Mouse (Mus musculus): Measurements from ENCODE around the gene Stk39.
"Not testable (repeated sequence)": the region's sequence is repeated elsewhere in the genome, so short reads cannot be mapped to it uniquely, and the experiment has no call there.

Gene Stk39

DNA sequence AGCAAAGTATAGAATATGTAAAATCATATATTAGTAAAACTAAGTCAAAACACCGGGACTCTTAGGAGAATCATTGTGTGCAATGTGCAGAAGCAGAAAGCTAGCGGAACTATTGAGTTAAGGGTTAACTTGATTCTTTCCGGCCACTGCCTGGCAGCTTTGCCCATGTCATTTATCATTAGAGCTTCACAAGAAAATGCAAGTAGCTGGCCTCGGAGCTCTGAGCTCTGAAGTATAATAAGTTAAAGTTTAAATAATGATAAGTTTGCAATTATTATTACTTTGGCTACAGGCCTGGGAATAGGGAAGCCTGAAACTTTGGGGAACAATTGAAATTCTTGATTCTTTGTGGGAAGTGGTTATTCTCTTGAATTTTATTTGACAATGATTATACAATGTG is 232.7 kb downstream of the Stk39 start:
- DNase-seq (ENCODE audit: low read depth, low spot score), result not testable (repeated sequence)

DNA sequence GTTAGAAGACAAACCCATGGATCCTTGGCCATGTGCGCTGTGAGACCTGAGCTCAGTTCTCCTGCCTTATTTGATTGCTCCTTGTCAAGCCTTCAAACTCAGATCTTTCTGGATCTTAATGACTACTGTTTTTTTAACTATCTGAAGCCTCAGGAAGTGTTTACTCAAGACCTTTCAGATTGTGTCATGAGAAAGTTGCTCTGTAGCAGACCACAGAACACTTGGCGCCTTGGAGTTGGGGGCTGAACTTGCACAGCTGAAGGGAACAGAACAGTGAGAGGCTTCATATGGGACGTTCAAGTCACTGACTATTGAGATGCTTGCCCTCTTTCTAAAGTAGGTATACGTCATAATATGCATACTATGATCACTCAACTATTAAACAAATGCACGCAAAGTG is 239.1 kb downstream of the Stk39 start:
- no peak for DNase-seq (ENCODE audit: low read depth, low spot score)

DNA sequence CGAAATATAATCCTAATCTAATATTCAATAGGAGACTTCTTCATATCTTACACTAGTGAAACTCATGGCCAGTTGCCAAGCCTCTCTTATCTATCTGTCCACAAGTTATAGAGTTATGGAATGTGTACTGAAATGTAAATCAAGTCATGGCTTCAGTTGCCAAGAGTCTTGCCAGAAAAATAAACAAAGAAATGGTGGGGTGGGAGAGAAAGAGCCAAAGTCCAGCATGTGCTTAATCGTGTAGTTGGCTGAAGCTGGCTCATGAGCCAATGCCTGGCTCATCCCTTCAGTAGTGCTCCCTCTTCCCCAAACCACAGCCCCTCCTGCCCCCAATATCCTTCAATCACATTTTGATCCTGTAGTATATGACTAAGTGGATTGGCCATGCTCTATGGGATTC is 242.2 kb downstream of the Stk39 start:
- no peak for DNase-seq (ENCODE audit: low read depth, low spot score)

DNA sequence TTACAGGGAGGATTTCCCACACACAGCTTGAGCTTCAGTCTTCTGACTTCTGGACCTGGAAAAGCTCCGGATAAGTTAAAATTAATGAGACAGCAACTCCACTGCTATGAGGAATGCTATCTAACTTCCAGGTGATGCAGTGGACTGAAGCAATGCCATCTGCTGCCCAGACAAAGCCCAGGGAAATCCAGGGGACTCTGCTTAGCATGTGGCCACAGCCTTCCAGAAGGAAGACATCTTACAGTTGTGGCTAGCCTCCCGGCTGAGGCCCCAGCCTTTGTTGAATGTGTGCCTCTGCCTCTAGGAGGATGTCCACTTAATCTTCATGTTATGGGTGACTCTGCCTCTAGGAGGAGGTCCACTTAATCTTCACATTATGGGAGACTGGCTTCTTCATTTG is 243.0 kb downstream of the Stk39 start:
- DNase-seq (ENCODE audit: low read depth, low spot score), result no peak

DNA sequence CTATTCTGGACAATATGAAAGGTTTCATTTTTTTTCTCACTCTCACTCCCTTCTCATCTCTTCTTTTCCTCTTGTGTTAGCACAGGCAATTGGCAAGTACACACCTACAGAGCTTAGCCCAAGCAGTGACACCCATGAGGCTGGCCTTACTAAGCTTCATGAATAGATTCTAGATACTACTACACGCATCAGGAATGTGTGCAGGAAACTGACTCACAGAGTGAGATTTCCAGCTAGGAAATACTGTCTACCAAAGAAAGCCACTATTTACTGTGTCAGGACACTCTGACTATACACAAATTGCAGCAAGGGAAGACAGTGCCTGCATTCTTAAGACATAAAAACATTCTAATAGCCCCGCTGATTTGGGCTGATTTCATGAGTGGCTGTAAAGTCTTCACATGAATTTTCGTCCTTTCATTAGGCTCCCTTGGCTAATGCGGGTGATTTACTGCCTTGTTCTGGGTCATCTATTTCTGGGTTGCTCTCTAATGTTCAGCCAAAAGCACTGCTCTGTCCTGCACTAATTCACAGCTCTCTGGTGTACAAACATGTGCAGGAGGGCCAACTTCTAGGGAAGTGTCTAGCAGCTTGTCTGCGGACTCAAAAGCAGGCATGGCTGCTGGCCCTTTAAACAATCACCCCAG is 249.7 kb downstream of the Stk39 start:
- DNase-seq (ENCODE audit: low read depth, low spot score), result no peak

DNA sequence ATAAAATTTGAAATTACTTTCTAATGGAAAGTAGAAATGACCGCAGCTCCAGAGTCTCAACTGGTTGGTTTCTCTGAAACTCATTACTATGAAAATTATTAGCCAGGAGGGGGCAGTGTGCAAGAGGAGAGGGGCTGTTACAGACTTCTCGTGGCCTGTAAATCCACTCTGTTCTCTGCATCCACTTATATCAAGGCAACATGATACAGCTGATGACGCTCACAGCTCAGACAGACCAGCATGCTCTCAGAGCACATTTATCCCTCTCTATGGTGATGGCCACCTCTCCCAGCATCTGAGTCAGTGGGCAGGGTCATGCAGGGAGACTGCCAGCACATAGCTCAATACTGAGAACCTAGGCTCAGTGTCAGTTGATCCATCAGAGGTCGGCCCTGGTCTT is 250.8 kb downstream of the Stk39 start:
- peak; percentile 35 for DNase-seq (ENCODE audit: low read depth, low spot score)

DNA sequence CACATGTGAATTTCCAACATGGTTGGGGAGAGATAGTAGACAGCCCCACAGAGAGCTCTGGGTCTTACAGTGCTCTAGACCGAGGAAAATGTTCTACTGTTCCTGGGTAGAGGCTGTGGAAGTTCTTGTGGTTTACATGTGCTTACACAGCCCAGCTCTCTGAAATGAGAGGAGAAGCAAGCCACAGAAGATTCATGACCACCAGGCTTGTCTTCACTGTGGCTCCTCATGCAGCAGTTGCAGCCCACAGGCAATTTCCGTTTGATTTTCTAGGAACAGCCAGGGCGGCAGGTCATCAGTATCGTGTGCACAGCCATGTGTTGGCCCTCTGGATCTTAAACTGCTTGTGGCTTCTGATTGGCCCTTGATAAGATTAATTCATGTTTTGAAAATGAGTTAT is 252.2 kb downstream of the Stk39 start:
- no peak for DNase-seq (ENCODE audit: low read depth, low spot score)

DNA sequence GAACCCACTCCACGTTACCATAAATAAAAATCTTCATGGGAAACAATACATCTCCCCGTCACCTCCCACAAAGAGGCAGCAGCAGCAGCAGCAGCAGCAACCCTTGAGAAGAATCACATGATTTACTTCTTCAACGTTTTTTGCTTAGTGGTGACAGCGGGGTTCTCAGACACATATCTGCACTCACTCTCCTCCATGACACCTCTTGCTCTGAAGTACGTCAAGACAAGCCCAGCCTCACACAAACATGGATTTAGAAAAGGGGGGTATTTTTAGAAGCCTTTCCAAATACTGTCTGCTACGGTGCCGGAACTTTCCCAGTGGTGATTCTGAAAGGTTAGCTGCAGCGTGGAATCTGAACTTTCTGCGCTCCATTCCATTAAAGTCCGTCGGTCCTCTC is 256.9 kb downstream of the Stk39 start:
- DNase-seq (ENCODE audit: low read depth, low spot score), result no peak

DNA sequence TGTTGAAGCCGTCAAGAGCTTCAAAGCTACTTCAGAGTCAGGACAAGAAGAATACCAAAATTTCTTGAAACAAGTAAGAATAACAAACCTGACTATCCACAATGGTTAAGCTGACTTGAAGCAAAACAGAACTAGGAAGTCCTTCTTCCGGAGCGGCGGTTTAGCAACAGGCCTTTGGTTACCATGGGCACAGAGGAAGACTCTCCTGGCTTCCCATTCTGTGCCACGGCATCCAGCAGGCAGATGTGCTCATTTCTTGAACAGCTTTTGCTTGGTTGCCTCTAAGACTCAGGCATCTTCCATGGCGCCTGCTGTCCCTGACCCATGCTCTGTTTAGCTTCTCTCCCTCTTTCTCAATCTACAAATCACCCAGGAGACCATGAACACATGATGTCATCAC is 257.7 kb downstream of the Stk39 start:
- no peak for DNase-seq (ENCODE audit: low read depth, low spot score)

DNA sequence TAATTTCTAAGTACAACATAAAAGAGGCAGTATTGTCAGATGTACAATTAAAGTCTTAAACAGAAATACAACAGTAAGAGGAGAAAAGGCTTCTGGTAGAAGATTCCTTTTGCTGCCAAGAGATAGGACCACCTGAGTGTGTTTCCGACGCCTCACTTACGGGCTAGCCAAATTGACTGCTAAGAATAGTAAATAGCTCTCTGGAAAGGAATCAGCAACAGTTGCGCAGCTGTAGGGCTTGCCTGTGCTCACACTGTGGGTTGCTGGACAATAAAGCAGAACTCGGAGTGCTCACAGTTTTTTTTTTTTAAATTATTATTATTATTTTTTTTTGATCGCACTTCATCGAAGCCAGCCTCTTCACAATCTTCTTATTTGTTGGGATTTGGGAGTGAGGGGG is 260.6 kb downstream of the Stk39 start:
- no peak for DNase-seq (ENCODE audit: low read depth, low spot score)

DNA sequence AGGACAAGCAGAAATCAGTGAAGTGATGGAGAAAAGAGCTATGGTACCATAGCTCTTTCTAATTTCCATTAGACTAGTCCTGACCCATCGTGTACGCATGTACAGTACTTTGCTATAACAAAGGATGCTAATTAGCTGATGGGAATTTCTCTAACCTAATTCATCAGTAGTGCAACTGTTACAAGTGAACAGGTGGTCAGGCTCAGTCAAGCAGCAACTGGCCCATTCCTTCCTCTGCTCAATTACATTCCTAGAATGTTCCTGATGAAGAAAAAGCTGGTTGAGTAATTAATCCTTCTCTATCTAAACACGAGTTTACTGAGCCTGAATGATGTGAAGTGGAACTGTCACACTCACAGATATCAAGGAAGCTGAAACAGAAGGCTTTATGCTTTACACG is 275.8 kb downstream of the Stk39 start:
- DNase-seq (ENCODE audit: low read depth, low spot score), result no peak

DNA sequence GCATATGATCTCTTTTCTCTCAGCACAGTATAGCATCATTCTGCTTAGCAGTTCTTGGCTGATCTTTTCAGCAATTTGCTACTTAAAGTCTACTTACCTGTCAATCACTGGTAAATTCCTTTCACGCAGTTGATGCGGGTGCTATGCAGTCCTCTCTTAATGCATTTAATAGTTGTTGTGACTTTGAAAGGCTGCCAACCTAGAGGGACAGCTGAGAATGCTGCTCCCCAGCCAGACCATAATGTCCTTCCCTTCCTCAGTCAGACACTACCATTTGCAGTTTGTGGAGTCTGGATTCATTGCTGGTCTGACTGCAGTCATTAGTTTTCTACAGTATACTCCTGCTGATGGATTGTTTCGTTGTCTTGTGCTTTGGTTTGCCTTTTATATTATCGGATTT is 277.6 kb downstream of the Stk39 start:
- DNase-seq (ENCODE audit: low read depth, low spot score), result no peak

DNA sequence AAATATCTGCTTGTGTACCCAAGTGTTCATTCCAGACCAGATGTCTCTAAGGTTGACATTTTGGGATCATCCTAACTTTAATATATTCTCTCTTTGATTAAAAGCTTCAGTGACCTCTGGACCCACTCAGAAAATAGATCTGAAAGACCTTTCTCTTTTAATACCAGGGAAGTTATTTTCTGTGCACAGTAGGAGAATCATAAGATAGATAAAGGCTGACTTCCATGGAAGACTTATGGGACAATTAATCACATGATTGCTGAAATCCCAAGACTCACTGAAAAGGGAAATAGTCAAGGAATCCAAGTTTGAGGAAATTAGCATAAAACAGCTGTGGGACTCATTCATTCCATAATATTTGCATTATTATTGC is 278.6 kb downstream of the Stk39 start:
- DNase-seq (ENCODE audit: low read depth, low spot score), result no peak

DNA sequence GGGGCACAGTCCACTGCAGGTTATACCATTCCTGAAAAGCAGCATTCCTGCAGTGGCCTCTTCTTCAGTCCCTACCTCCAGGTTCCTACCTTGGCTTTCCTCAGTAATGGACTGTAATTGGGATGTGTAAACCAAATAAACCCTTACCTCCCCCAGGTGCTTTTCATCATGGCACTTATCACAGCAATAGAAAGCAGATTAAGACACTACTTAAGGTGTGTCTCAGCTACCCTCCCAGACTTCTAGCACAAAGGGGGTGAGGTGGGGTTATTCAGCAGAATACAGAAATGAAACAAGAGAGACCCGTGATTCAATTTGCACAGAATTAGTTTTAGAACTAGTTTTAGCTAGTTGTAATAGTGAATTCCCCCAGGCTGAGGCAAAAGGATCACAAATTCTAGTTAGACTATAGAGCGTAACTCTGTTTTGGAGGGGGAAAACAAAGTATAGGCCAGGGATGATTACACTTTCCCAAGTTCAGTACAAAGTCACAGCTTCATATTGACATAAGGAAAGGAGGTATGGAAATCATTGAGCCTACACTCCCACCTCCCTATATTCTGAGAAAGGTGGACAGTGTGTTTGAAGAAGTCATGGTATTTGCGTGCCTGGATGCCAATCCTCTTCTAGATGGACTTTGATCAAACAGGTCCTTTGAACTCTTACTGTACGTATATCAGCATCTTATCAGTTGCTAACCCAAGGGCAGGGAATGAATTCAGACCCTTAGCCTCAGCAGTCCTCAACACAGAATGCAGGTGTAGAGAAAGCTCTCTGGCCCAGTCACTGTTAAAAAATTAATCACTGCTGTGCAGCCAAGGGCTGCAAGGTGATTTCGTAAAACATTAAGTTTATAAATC is 279.2 kb downstream of the Stk39 start:
- no peak for DNase-seq (ENCODE audit: low read depth, low spot score)

DNA sequence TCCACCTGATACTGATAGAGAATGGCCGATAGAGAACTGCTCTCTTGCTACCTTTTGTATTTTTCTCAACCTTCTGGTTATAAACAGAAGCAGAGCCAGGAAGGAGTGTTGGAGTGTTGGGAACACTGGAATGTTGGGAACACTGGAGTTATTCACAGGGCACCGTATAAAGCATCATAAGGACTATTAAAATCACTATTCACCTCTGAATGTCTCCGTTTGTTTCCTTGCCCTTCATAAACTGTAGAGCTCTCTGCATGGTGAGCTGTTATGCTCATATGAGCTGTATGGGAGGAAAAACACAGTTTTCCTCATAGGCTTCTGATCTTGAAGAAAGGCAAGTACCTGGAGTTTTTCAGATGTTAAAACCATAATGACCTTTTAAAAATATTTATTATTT is 295.6 kb downstream of the Stk39 start:
- no peak for DNase-seq (ENCODE audit: low read depth, low spot score)

DNA sequence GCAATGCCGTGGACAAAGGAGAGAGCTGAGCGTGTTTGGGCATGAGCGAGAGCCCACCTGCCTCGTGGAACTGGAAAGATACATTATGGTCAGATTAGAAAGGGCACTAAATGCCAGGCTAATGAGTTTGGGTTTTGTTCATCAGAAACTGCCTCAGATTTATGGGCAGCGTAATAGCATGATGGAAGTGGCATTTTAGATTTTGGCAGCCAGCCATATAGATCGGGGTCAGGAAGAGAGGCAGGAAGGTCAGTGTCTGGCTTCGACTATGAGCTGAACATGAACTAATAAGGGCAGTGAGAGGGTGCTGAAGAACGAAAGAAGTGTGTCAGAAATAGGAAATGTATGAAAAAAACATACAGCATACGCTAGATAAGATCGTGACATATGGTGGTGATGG is 300.8 kb downstream of the Stk39 start:
- no peak for DNase-seq (ENCODE audit: low read depth, low spot score)

DNA sequence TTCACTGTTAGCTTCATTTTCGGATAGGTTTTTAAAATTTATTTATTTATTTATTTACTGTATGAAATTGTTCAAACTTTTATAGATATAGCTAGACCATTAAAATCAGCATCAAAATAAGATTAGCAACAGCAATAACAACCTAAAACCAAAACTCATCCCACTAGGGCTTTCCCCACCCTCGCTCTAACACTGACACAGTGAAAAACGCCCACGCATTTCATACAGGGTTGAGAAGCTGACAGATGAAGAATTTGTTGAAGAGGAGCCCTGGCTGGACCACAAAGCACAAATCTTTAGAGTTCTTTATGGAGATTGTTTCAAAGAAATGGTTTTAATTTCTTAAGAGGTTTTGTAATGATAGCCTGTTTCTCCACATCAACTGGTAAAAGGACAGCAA is 310.1 kb downstream of the Stk39 start:
- DNase-seq (ENCODE audit: low read depth, low spot score), result no peak

DNA sequence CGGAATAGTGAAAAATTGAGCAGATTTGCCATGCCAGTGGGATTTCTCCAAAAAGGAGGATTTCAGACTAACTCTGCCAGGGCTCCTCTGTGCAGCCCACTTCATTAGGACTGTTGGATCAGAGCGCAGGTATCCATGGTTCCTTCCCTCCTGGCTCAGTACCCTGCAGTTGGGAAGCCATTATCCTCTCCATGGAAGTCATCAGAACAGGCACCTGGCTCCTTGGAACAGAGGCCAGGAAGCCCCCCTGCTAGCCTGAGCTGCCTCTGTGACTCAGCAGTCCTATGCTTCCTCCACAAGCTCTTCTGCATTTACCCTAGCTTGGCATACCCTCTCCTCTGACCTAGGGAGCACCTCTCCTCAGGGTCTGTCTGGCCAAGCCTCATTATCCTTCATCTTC is 311.5 kb downstream of the Stk39 start:
- no peak for DNase-seq (ENCODE audit: low read depth, low spot score)
